Mouse (Mus musculus): ENCODE results near the gene Bves. TPM values are rescaled to one million over a fixed set of nuclear protein-coding genes. Genes with fewer than 3 reads are reported as not detected.

Gene Bves
- polyA plus RNA-seq, 1 experiment from 2014 or later: 0.44 TPM

DNA sequence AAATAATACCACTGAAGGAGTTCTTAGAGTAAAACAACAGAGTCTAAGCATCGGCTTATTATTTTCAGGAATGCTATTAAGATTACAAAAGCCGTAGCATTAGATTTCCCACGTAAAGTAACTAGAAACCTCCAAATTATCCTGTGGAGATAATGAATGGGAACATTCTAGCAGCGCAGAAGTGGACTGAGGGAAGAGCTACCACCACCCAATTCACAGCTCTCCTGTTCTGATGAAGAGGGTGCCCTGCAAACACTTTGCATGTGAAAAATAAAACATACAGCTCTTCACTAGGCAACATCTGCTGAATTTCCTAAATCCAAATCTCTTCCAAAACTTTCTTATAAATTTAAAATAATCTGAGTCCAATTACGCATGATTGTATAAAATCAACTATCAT lies 76.6 kb downstream of the Bves start:
- WGBS: 28% methylated on average over 5 of the region's 5 CpGs
- H3K9ac ChIP-seq (ENCODE audit: low read length): no peak overlapping the region
- no peak overlapping the region for H3K4me3 ChIP-seq (ENCODE audit: low read depth, low read length)
- no peak overlapping the region for H3K27ac ChIP-seq (ENCODE audit: low read depth, low read length)
- no peaks in the 10 kb centered on the region for H3K4me1 ChIP-seq (ENCODE audit: control insufficient read depth, insufficient read depth, low read length)
- DNase-seq (ENCODE audit: low spot score) (no peak), ATAC-seq (no peak)
- no peaks in the 10 kb centered on the region for H3K9me3 ChIP-seq (replicated peaks; ENCODE audit: control insufficient read depth, low read length)
- no peaks in the 10 kb centered on the region for H3K27me3 ChIP-seq (replicated peaks; ENCODE audit: control insufficient read depth, insufficient read depth, low read length)
- no peak overlapping the region for H3K4me2 ChIP-seq (ENCODE audit: low read length)
- H3K36me3 ChIP-seq (ENCODE audit: control insufficient read depth, insufficient read depth, low read length): no peaks in the 10 kb centered on the region

Other genes with a start within 250 kb of the Bves start
- 0.44 and 0.63 TPM in 2 replicates for gene Popdc3, start 157.7 kb upstream of the Bves start, polyA plus RNA-seq (2014; fragmentation: Nextera tagmentation; extraction: Ambion mirVana)
- gene Lin28b, start 150.6 kb downstream of the Bves start, polyA plus RNA-seq (2014; fragmentation: Nextera tagmentation; extraction: Ambion mirVana): 3.7 and 4.3 TPM in 2 replicates
- 17.2 and 19.7 TPM in 2 replicates for gene Hace1, start 242.1 kb downstream of the Bves start, polyA plus RNA-seq (2014; fragmentation: Nextera tagmentation; extraction: Ambion mirVana)

Measured in forebrain, embryonic 14.5 days (tissue).